Mouse (Mus musculus) brain, embryonic 14.5 days (tissue): Measurements from ENCODE around the gene Eps8.

ENCODE experiments used
- CTCF ChIP-seq: fragments of 200-500 bp; IDR thresholded peaks from 2 replicates; pipeline ENCODE4 v1.5.1; 2012; ENCODE audit warnings: inconsistent platforms, mild to moderate bottlenecking, moderate library complexity, borderline replicate concordance; ENCODE audit not compliant: insufficient read depth, insufficient read length; ENCODE audit errors: extremely low read depth
- POLR2A ChIP-seq: fragments of 200-500 bp; IDR thresholded peaks from 2 replicates; pipeline ENCODE4 v1.6.1; 2012; ENCODE audit warnings: mild to moderate bottlenecking, inconsistent platforms, borderline replicate concordance; ENCODE audit not compliant: poor library complexity, insufficient read depth, insufficient read length, severe bottlenecking; ENCODE audit errors: extremely low read depth

DNA sequence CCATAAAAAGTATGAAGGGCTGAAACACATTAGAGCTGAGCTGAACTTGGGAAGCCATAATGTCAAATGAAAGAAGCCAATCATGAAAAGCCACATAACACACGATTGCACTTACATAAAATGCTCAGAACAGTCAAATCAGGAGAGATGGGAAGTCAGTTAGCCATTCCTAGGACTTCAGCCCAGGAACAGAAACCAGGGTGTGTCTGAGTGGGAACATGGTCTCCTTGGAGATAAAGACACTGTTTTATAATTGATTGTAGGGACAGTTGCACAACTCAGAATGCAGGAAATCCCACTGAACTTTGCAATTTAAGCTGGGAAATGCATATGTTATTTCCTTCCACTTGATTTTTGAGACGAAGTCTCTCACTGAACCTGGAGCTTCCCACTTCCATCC is 28.0 kb upstream of the Eps8 start:
- no peak for TF ChIP-seq POLR2A
- no peak for TF ChIP-seq CTCF
